Mouse (Mus musculus): ENCODE measurements around the gene Dnajc30. TPM values are rescaled to one million over a fixed set of nuclear protein-coding genes. Genes with fewer than 3 reads are reported as not detected.

The Dnajc30 gene
- polyA plus RNA-seq, 1 experiment: 34.8 TPM

DNA sequence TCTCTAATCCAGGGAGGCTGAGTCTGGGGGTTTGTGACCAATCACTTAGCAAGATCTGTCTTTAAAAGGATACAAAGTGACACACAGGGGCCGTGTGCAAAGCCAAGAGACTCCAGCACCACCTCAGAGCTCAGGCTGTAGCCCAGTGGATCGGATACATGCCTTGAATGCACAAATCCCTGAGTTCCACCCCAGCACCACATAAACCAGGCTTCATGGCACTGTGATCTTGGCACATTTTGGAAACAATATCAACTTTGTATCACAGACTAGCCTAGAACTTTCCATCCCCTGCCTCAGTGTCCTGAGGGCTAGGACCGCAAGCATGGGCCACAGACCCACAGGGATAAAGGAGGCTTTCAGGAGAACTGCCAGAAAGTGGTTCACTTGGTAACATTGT, 2.0 kb downstream of the Dnajc30 start:
- no peak for DNase-seq (ENCODE audit: low read depth)
- no peak for TF ChIP-seq POLR2A (IDR thresholded peaks at IDR 0.05; ENCODE audit: borderline replicate concordance, extremely low read depth, insufficient read depth, insufficient read length, poor library complexity, severe bottlenecking)
- TF ChIP-seq CTCF (IDR thresholded peaks at IDR 0.05; ENCODE audit: borderline replicate concordance, extremely low read depth, insufficient read depth, insufficient read length): no peak

DNA sequence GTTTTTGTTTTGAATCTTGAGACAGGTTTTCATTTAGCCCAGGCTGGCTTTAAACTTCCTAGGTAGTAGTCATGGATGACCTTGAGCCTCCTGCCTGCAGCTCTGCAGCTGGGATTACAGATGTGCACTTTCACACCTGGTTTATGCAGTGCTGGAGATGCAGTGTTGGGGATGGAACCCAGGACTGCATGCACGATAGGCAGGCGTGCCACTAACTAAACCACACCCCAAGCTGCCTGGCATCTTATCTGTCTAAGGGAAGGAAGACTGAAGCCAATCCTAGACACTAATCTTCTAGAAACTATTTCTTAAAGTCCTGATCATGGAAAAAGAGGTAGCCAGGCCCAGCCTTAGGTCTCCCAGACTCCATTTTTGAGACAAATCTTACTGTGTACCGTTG, 6.4 kb downstream of the Dnajc30 start:
- TF ChIP-seq CTCF (IDR thresholded peaks at IDR 0.05; ENCODE audit: borderline replicate concordance, extremely low read depth, insufficient read depth, insufficient read length) (no peak), POLR2A (IDR thresholded peaks at IDR 0.05; ENCODE audit: borderline replicate concordance, extremely low read depth, insufficient read depth, insufficient read length, poor library complexity, severe bottlenecking) (no peak)
- no peak for DNase-seq (ENCODE audit: low read depth)

DNA sequence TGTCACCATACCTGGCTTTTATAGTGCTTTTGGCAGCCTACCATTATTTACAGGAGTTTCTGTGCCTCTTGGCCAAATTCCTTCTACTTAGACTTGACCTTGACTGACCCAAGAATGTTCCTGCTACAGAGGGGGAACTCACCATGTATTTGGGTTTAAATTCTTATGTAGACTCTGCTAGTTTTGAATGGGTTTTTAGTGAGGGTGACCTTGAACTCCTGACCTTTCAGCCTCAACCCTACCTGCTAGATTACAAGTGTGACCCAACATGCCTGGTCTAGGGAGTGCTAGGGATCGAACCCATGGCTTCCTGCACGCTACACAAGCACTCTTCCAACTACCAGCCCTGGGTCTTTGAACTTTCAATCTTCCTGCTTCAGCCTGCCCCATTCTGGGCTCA, 8.1 kb downstream of the Dnajc30 start:
- no peak for DNase-seq (ENCODE audit: low read depth)
- no peak for TF ChIP-seq POLR2A (IDR thresholded peaks at IDR 0.05; ENCODE audit: borderline replicate concordance, extremely low read depth, insufficient read depth, insufficient read length, poor library complexity, severe bottlenecking)

DNA sequence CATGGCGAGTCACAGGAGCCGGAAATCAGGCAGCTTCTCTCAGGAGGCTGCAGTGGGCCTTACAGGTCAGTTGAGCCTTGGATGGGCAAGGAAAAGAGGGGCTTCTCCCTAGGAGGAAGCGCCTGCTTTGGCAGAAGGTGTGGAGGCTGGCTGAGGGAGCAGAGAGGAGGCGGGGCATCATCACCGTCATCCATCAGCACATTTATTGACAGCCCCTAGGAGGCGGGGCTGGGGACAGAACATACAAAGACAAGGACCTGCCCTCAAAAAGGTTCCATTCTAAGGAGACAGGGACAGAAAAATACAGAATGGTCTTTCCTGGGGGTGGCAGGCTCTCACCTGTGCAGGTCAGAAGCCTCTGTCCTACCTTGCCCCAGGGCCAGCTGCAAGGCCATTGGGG, 8.7 kb downstream of the Dnajc30 start:
- DNase-seq (ENCODE audit: low read depth): no peak
- no peak for TF ChIP-seq CTCF (IDR thresholded peaks at IDR 0.05; ENCODE audit: borderline replicate concordance, extremely low read depth, insufficient read depth, insufficient read length)
- TF ChIP-seq POLR2A (IDR thresholded peaks at IDR 0.05; ENCODE audit: borderline replicate concordance, extremely low read depth, insufficient read depth, insufficient read length, poor library complexity, severe bottlenecking): no peak

DNA sequence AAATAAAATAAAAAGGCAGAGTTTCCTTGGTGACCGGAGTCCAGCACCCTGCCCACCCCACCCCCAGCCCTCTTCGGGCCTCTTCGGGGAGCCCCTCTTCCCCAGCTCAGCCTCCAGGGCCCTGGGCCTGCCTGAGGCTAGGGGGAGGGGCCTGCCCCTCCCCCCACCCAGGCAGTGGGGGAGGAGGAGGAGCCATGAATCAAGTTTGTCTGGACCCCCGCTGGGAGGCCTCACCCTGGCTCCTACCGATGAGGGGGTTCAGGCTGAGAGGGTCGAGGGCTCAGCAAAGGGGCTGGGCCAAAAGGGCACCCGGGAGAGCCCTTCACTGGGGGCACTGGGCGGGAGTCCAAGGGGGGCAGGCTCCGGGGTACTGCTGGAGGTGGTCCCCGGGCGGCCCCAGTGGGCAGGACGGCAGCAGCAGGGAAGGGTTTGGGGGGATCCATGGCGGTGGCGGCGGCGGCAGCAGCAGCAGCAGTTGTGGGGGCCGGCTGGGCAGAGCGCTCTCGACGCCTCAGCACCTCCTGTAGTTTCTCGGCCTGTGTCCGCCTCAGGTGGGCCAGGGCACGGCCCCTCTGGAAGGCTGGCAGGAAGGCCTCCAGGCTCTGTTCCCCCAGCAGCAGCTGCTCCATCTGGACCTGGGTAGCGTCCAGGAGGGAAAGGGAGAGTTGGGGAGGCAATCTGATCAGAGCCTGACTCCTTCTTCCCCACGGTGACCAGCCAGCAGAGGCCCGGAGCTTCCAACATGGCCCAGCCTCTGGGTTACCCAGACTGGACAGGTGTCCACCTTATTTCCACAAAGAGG, 9.5 kb downstream of the Dnajc30 start:
- TF ChIP-seq CTCF (IDR thresholded peaks at IDR 0.05; ENCODE audit: borderline replicate concordance, extremely low read depth, insufficient read depth, insufficient read length) (no peak), POLR2A (IDR thresholded peaks at IDR 0.05; ENCODE audit: borderline replicate concordance, extremely low read depth, insufficient read depth, insufficient read length, poor library complexity, severe bottlenecking) (no peak)
- DNase-seq (ENCODE audit: low read depth): no peak

DNA sequence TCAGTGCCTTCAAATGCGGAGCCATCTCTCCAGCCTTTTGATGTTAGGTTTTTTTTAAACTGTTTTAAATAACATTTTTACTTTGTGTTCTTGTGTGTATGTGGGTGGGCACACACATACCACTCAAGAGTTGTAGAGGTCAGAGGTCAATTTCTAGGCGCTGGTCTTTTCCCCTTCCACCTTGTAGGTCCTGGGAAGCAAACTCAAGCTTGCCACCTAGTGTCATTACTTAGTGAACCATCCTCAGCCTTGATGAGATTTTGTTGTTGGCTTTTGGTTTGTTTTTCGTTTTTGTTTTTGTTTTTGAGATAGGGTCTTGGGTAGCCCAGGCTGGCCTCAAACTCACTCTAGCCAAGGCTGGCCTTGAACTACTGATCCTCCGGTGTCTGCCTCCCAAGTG, 11.7 kb downstream of the Dnajc30 start:
- DNase-seq (ENCODE audit: low read depth): no peak
- TF ChIP-seq POLR2A (IDR thresholded peaks at IDR 0.05; ENCODE audit: borderline replicate concordance, extremely low read depth, insufficient read depth, insufficient read length, poor library complexity, severe bottlenecking): no peak
- no peak for TF ChIP-seq CTCF (IDR thresholded peaks at IDR 0.05; ENCODE audit: borderline replicate concordance, extremely low read depth, insufficient read depth, insufficient read length)

DNA sequence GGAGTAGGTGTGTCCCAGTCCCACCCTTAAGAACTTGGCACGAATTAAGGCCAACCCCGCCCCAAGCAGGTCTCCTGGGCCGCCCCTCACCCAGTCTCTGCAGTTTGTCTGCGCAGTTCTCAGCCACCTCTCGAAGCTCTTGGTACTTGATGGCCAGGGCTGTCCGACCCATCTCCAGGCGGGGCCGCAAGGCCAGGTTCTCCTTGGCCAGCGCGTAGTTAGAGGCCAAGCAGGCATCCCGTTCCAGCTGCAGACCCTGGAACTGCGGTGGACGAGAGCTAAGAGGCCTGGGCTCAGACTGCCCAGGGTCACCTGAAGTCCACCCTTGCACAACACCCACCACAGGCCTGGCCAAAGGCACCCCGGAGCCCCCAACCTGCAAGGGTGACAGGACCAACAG, 12.4 kb downstream of the Dnajc30 start:
- TF ChIP-seq CTCF (IDR thresholded peaks at IDR 0.05; ENCODE audit: borderline replicate concordance, extremely low read depth, insufficient read depth, insufficient read length): no peak
- no peak for TF ChIP-seq POLR2A (IDR thresholded peaks at IDR 0.05; ENCODE audit: borderline replicate concordance, extremely low read depth, insufficient read depth, insufficient read length, poor library complexity, severe bottlenecking)
- no peak for DNase-seq (ENCODE audit: low read depth)

DNA sequence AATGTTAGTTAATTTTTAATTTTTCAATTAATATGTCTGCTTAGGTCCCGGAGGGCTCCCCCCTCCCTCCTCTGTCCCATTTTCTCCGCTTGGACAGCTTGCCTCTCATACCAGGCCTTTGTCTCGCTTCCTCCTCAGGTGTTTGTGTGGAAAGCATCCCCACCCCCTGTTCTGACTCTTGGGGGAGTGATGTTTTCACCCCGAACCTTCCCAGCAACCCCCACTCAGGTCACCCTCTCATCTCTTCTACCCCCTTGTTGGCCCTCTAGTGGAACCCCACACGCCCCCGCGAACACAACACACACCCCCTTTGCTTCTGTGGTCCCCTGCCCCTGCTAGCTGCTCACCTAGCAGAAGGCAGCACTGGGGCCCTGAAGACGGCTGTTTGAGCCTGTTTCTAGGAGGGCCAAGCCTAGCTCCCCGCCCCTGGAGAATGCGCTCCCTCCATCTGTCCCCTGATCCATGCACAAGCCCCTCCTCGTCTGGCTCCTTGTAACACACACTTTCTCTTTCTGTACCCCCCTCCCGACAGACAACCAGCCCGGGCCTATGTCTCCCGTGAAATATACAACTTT, 13.0 kb downstream of the Dnajc30 start:
- TF ChIP-seq POLR2A (IDR thresholded peaks at IDR 0.05; ENCODE audit: borderline replicate concordance, extremely low read depth, insufficient read depth, insufficient read length, poor library complexity, severe bottlenecking) (no peak), CTCF (IDR thresholded peaks at IDR 0.05; ENCODE audit: borderline replicate concordance, extremely low read depth, insufficient read depth, insufficient read length) (no peak)
- peak; percentile 92 for DNase-seq (ENCODE audit: low read depth)

DNA sequence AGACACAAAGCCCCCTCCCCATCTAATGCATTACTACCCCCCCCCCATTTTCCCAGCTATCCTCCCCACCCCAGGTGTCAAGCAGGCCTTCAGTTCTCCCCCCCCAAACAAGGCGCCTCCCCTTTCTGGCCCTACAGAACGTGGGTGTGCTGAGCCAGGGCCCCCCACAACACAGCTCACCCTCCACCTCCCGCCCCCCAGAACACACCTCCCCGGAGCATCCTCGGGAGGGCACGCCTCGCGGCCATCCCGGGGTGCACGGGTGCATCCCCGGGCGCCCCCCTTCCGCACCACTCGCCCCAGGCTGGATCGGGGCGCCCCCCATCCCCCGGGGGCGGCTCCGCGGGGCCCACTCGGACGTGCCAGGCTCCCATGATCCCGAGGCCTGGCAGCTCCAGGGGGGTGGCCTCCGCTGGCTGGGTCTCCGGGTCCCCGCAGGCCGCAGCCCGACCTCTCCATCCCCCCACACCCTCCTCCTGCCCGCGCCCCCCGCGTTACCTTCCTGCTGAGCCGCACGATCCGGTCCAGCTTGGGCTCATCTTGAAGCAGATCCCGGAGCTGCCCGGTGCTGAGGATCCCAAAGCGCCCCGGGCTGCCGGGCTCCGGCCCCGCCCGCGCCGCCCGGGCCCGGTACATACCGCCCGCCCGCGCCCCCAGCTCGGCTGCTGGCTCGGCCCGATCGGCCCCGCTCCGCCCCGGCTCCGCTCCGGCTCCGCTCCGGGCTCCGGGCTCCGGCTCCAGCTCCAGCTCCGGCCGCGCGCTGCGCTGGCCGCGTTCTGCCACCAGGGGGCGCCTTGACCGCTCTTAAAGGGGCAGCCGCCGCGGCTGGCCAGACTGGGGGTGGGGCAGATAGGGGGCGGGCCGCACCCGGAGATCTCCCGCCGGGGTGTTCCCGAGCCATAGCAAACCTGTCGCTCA, 13.8 kb downstream of the Dnajc30 start, which contains the start of gene Vps37d:
Vps37d (minus strand) TSS at position 703 of the 918 bp plus-strand sequence.
- DNase-seq (ENCODE audit: low read depth): peak; percentile 95
- TF ChIP-seq POLR2A (IDR thresholded peaks at IDR 0.05; ENCODE audit: borderline replicate concordance, extremely low read depth, insufficient read depth, insufficient read length, poor library complexity, severe bottlenecking): peak; percentile 54
- TF ChIP-seq CTCF (IDR thresholded peaks at IDR 0.05; ENCODE audit: borderline replicate concordance, extremely low read depth, insufficient read depth, insufficient read length): peak; percentile 86

DNA sequence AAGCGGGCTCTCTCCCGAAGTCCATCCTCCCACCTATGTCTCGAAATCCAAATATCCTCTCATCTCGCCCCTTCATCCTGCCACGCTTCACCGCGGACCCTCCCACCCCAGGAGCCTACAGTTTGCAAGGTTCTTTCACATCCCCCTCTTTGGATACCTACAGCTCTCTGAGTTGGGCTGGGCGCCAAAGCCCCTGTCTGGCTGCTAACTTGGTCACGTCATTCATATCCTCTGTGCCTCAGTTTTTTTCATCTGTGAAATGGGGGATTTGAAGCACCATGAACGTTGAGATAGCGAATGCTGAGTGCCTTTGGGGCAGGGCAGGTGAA, 14.4 kb downstream of the Dnajc30 start:
- TF ChIP-seq POLR2A (IDR thresholded peaks at IDR 0.05; ENCODE audit: borderline replicate concordance, extremely low read depth, insufficient read depth, insufficient read length, poor library complexity, severe bottlenecking) (no peak), CTCF (IDR thresholded peaks at IDR 0.05; ENCODE audit: borderline replicate concordance, extremely low read depth, insufficient read depth, insufficient read length) (no peak)
- DNase-seq (ENCODE audit: low read depth): no peak

DNA sequence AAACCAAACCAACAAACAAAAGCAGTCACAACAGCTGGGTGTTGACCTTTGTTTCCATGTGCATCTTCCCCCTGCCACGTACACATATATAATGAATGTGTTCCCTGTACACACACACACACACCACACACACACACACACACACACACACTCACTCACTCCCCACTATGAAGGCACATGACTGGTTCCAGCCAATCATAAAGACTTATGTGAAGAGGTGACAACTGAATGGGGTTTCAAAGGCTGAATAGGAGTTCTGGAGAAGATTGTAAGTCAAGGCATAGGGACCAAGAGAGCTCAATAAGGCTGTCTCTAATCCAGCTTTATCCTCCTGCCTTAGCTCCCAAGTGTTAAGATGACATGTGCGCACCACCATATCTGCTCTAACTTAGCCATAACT, 15.6 kb downstream of the Dnajc30 start:
- TF ChIP-seq POLR2A (IDR thresholded peaks at IDR 0.05; ENCODE audit: borderline replicate concordance, extremely low read depth, insufficient read depth, insufficient read length, poor library complexity, severe bottlenecking) (no peak), CTCF (IDR thresholded peaks at IDR 0.05; ENCODE audit: borderline replicate concordance, extremely low read depth, insufficient read depth, insufficient read length) (no peak)
- no peak for DNase-seq (ENCODE audit: low read depth)

Data from brain, embryonic 14.5 days (tissue).